Mouse (Mus musculus) 416B (cell line): ENCODE results near the gene Suds3.

Source experiments
- DNase-seq: peaks from one replicate; pipeline ENCODE4 v3.0.0; 2011; ENCODE audit warnings: low read depth

The Suds3 gene

GRCm38 (mm10) chr5:117115836-117116366, at the start of gene Suds3:
TSS of gene Suds3 (minus strand) at chr5:117116113.
- peak; percentile 89 for DNase-seq

- DNase-seq, result no peak
Observed at GRCm38 (mm10) chr5:117164923-117165322, 49.0 kb upstream of the Suds3 start.

- DNase-seq, result peak; percentile 69
Observed at GRCm38 (mm10) chr5:117164516-117164915, 48.6 kb upstream of the Suds3 start.

GRCm38 (mm10) chr5:117163790-117164189, 47.9 kb upstream of the Suds3 start:
- no peak for DNase-seq

- no peak for DNase-seq
Observed at GRCm38 (mm10) chr5:117160499-117160898, 44.6 kb upstream of the Suds3 start.

GRCm38 (mm10) chr5:117159805-117160291, 43.9 kb upstream of the Suds3 start:
- DNase-seq, result no peak

- DNase-seq, result no peak
Observed at GRCm38 (mm10) chr5:117159326-117159725, 43.4 kb upstream of the Suds3 start.

GRCm38 (mm10) chr5:117158335-117159018, 42.6 kb upstream of the Suds3 start:
- DNase-seq, result peak; percentile 91

- DNase-seq, result no peak
Observed at GRCm38 (mm10) chr5:117153527-117154091, 37.7 kb upstream of the Suds3 start.

GRCm38 (mm10) chr5:117152944-117153343, 37.0 kb upstream of the Suds3 start:
- DNase-seq, result no peak

- no peak for DNase-seq
Observed at GRCm38 (mm10) chr5:117150068-117150467, 34.2 kb upstream of the Suds3 start.

GRCm38 (mm10) chr5:117149054-117149942, 33.4 kb upstream of the Suds3 start:
- DNase-seq, result peak; percentile 94

- DNase-seq, result no peak
Observed at GRCm38 (mm10) chr5:117147187-117148095, 31.5 kb upstream of the Suds3 start.

GRCm38 (mm10) chr5:117146165-117146564, 30.3 kb upstream of the Suds3 start:
- DNase-seq, result peak; percentile 74

GRCm38 (mm10) chr5:117143721-117144135, 27.8 kb upstream of the Suds3 start:
- DNase-seq, result peak; percentile 59

- no peak for DNase-seq
Observed at GRCm38 (mm10) chr5:117140374-117140773, 24.5 kb upstream of the Suds3 start.

GRCm38 (mm10) chr5:117139822-117140221, 23.9 kb upstream of the Suds3 start:
- DNase-seq, result no peak

GRCm38 (mm10) chr5:117138295-117138988, 22.5 kb upstream of the Suds3 start:
- peak; percentile 75 for DNase-seq

- DNase-seq, result no peak
Observed at GRCm38 (mm10) chr5:117137594-117137993, 21.7 kb upstream of the Suds3 start.

GRCm38 (mm10) chr5:117137011-117137410, 21.1 kb upstream of the Suds3 start:
- no peak for DNase-seq

GRCm38 (mm10) chr5:117136570-117136969, 20.7 kb upstream of the Suds3 start:
- no peak for DNase-seq
